Mouse (Mus musculus): Measurements from ENCODE around the gene Tjp3. TPM values are rescaled to one million over a fixed set of nuclear protein-coding genes. Genes with fewer than 3 reads are reported as not detected.

The Tjp3 gene
- polyA plus RNA-seq, 1 experiment, result 0.51 TPM

DNA sequence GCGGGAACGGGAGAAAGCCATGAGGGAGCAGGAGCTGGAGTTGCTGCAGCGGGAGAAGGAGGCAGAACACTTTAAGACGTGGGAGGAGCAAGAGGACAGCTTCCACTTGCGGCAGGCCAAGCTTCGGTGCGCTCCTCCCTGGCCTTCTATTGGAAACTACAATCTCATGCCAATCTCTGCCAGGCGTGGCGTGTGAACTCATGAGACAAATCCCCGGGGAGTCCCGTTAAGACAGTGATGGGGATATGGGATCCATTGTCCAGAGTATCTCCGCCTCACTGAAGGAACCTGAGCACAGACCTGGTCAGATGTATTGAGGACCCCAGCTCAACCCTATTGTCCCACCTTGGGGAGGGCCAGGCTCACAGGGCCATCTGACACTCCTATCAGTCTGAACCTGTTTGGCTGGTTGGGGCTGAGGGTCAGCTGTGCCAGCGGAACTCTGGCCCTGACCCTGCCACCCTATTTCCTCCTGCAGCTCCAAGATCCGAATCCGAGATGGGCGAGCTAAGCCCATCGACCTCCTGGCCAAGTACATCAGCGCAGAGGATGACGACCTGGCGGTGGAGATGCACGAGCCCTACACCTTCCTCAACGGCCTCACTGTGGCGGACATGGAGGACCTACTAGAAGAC, 31.9 kb upstream of the Tjp3 start:
- WGBS, result 86% methylated on average over 23 of the region's 23 CpGs
- Histone ChIP-seq H3K27ac (ENCODE audit: insufficient read depth, low read length) (no peak overlapping the region), H3K27me3 (ENCODE audit: control insufficient read depth, insufficient read depth, low read length) (no peaks in the 10 kb centered on the region), H3K4me3 (replicated peaks; ENCODE audit: insufficient read depth, low read depth, low read length) (no peak overlapping the region), H3K4me1 (ENCODE audit: control insufficient read depth, insufficient read depth, low read length) (peaks cover 12% of the 10 kb centered on the region; the same call in 1 of the 2 replicates)
- DNase-seq, result no peak
- TF ChIP-seq POLR2A (IDR thresholded peaks at IDR 0.05; ENCODE audit: borderline replicate concordance, insufficient read depth, low read length) (no peak), CTCF (IDR thresholded peaks at IDR 0.05; ENCODE audit: borderline replicate concordance, insufficient read depth, low read depth, low read length) (no peak)

DNA sequence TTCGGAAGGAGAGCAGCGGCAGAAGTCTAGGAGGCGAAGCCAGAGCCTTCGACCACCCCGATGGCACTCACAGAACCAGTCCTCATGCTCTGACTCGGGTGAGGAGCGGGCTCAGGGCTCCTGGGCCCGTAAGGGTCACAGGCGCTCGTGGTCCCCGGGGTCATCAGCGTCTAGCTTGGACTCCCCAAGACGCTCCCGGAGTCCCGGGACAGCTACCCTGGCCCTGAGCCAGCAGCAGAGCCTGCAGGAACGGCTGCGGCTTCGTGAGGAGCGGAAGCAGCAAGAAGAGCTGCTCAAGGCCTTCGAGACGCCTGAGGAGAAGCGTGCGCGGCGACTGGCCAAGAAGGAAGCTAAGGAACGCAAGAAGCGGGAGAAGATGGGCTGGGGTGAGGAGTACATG, 31.1 kb upstream of the Tjp3 start:
- Histone ChIP-seq H3K4me1 (ENCODE audit: control insufficient read depth, insufficient read depth, low read length) (peaks cover 13% of the 10 kb centered on the region; the same call in 1 of the 2 replicates), H3K4me3 (replicated peaks; ENCODE audit: insufficient read depth, low read depth, low read length) (no peak overlapping the region), H3K27me3 (ENCODE audit: control insufficient read depth, insufficient read depth, low read length) (no peaks in the 10 kb centered on the region), H3K27ac (ENCODE audit: insufficient read depth, low read length) (no peak overlapping the region)
- peak in 1 of 2 experiments; percentile 41 for DNase-seq
- TF ChIP-seq CTCF (IDR thresholded peaks at IDR 0.05; ENCODE audit: borderline replicate concordance, insufficient read depth, low read depth, low read length) (no peak), POLR2A (IDR thresholded peaks at IDR 0.05; ENCODE audit: borderline replicate concordance, insufficient read depth, low read length) (no peak)
- WGBS, result 82% methylated on average over 27 of the region's 27 CpGs

DNA sequence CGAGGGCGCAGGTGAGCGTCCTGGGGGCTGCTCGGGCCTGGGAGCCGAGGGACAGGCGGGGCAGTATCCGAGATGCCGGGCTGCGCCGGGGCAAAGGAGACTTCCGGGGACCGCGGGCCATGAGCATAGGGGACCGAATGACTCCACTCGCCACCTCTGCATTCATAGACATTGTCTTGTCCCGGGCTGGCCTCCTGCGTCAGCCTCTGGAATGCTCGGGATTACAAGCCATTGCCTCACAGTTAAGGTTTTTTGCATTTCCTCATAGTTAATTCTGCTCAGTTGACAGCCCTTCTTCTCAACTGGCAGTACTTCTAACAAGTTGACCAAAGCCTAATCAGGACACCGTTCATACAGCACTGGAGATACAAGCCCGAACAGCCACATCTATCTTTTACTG, 30.1 kb upstream of the Tjp3 start:
- no peaks in the 10 kb centered on the region for H3K27me3 ChIP-seq (ENCODE audit: control insufficient read depth, insufficient read depth, low read length)
- WGBS, result 2% methylated on average over 20 of the region's 20 CpGs

GRCm38 (mm10) chr10:81320550-81321347, 29.4 kb upstream of the Tjp3 start, which contains the start of gene Cactin:
Gene Cactin (plus strand): TSS chr10:81321103.
- Histone ChIP-seq H3K27ac (ENCODE audit: insufficient read depth, low read length) (peak within 1 kb of the TSS; percentile 95), H3K4me3 (replicated peaks; ENCODE audit: insufficient read depth, low read depth, low read length) (peak within 1 kb of the TSS; percentile 65), H3K4me1 (ENCODE audit: control insufficient read depth, insufficient read depth, low read length) (peaks cover 17% of the 10 kb centered on the region; the same call in 1 of the 2 replicates), H3K27me3 (ENCODE audit: control insufficient read depth, insufficient read depth, low read length) (no peaks in the 10 kb centered on the region)
- TF ChIP-seq POLR2A (IDR thresholded peaks at IDR 0.05; ENCODE audit: borderline replicate concordance, insufficient read depth, low read length) (peak; percentile 90), CTCF (IDR thresholded peaks at IDR 0.05; ENCODE audit: borderline replicate concordance, insufficient read depth, low read depth, low read length) (no peak)
- peak; percentile 98 to 100 for DNase-seq
- under 1% methylated on average over 68 of the region's 68 CpGs for WGBS

More for the DNA sequence above, 30.1 kb upstream of the Tjp3 start:
- Histone ChIP-seq H3K4me3 (replicated peaks; ENCODE audit: insufficient read depth, low read depth, low read length) (peak overlapping the region; percentile 65), H3K27ac (ENCODE audit: insufficient read depth, low read length) (peak overlapping the region; percentile 52; the same call in 1 of the 2 replicates), H3K4me1 (ENCODE audit: control insufficient read depth, insufficient read depth, low read length) (peaks cover 13% of the 10 kb centered on the region; the same call in 1 of the 2 replicates)
- DNase-seq, result no peak
- no peak for TF ChIP-seq POLR2A (IDR thresholded peaks at IDR 0.05; ENCODE audit: borderline replicate concordance, insufficient read depth, low read length)
- TF ChIP-seq CTCF (IDR thresholded peaks at IDR 0.05; ENCODE audit: borderline replicate concordance, insufficient read depth, low read depth, low read length), result no peak

DNA sequence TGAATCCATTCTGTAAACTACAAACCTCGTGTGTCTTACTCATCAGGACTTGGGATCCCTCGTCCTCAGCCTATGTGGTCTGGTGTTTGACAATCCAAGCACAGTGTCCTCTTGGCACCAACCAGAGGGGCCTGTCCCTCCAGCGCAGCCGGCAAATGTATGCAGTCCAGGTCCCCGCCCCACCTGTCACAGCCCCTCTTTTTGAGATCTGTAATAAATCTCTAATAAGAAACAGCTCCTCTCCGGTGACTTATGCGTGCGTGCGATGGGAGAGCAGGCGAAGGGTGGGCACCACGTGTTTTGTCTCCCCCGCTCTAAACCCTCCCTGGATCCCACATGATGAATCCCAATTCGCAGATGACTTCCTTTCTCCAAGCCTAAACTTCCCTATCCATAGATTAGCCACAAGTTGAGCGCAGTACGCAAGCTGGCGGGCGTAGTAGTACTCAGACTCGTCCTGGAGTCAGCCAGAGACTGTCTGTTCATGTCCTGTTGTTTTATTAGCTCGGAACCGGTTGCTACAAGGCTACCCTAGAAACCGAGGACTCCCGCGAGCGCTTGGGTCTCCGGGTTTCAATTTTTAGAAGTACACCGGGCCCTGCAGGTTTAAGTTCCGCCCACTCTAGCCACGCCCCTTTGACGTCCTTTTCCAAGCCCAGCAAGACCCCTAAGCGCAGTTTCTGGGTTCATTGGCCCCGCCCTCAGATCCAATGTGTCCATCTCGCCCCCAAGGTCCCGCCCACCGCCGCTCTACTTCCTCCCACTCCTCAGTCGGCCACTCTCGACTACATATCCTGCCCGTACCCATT, 28.6 kb upstream of the Tjp3 start:
- WGBS, result under 1% methylated on average over 38 of the region's 38 CpGs
- Histone ChIP-seq H3K27me3 (ENCODE audit: control insufficient read depth, insufficient read depth, low read length) (no peaks in the 10 kb centered on the region), H3K27ac (ENCODE audit: insufficient read depth, low read length) (peak overlapping the region; percentile 30; the same call in 1 of the 2 replicates), H3K4me3 (replicated peaks; ENCODE audit: insufficient read depth, low read depth, low read length) (peak overlapping the region; percentile 65), H3K4me1 (ENCODE audit: control insufficient read depth, insufficient read depth, low read length) (peaks cover 17% of the 10 kb centered on the region; the same call in 1 of the 2 replicates)
- TF ChIP-seq POLR2A (IDR thresholded peaks at IDR 0.05; ENCODE audit: borderline replicate concordance, insufficient read depth, low read length) (no peak; the same call in 1 of the 2 replicates), CTCF (IDR thresholded peaks at IDR 0.05; ENCODE audit: borderline replicate concordance, insufficient read depth, low read depth, low read length) (no peak)
- peak in 1 of 2 experiments; percentile 43 for DNase-seq

DNA sequence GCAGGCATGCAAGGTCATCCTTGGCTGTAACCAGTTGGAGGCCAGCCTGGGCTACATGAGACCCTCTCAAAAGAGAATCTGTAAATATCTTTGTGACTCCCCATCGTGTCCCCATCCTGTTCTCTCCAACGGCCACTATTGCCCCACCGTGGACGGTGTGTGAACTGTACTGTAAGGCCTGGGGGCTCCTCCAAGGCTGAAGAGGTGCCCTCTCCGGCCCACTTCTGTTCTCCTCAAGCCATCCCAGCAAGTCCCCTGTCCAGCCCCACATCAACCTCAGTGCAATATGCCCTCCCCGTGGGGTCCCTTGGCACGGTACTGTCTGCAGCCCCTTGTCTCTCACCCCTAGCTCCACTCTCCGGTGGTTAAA, 27.9 kb upstream of the Tjp3 start:
- H3K4me3 ChIP-seq (replicated peaks; ENCODE audit: insufficient read depth, low read depth, low read length), result no peak overlapping the region
- TF ChIP-seq CTCF (IDR thresholded peaks at IDR 0.05; ENCODE audit: borderline replicate concordance, insufficient read depth, low read depth, low read length) (peak; percentile 32; the same call in 1 of the 2 replicates), POLR2A (IDR thresholded peaks at IDR 0.05; ENCODE audit: borderline replicate concordance, insufficient read depth, low read length) (no peak)
- no peaks in the 10 kb centered on the region for H3K27me3 ChIP-seq (ENCODE audit: control insufficient read depth, insufficient read depth, low read length)
- peak in 1 of 2 experiments; percentile 44 for DNase-seq
- peaks cover 17% of the 10 kb centered on the region; the same call in 1 of the 2 replicates for H3K4me1 ChIP-seq (ENCODE audit: control insufficient read depth, insufficient read depth, low read length)
- H3K27ac ChIP-seq (ENCODE audit: insufficient read depth, low read length), result no peak overlapping the region
- 9% methylated on average over 8 of the region's 8 CpGs for WGBS

Measured in cerebellum, adult 2 months (tissue).